Mouse (Mus musculus) midbrain, embryonic 14.5 days (tissue): ENCODE results near the gene Gm813. TPM values are rescaled to one million over a fixed set of nuclear protein-coding genes. Genes with fewer than 3 reads are reported as not detected.

Source experiments
- ATAC-seq: fragments of 200-750 bp; cut with Nextera tagmentation; 2 replicates; pipeline ENCODE4 v1.8.0; 2017; ENCODE audit warnings: moderate number of reproducible peaks, moderate library complexity; ENCODE audit not compliant: low FRiP score, low TSS enrichment
- DNase-seq: peaks from one replicate; pipeline ENCODE4 v3.0.0-alpha.2; 2015
- H3K27ac ChIP-seq: fragments of 300-500 bp; sonication (generic); replicated peaks from 2 replicates; pipeline ENCODE4 v1.5.1; 2014; ENCODE audit warnings: mild to moderate bottlenecking, low read depth, low read length, moderate library complexity
- H3K27me3 ChIP-seq: fragments of 300-500 bp; sonication (generic); 2 replicates; pipeline ENCODE4 v1.6.1; 2014; ENCODE audit warnings: low read length, control low read depth, mixed read lengths; ENCODE audit not compliant: control insufficient read depth, insufficient read depth
- H3K36me3 ChIP-seq: fragments of 300-500 bp; sonication (generic); 2 replicates; pipeline ENCODE4 v1.6.1; 2014; ENCODE audit warnings: low read length, control low read depth; ENCODE audit not compliant: control insufficient read depth, insufficient read depth
- H3K4me1 ChIP-seq: fragments of 300-500 bp; sonication (generic); 2 replicates; pipeline ENCODE4 v1.6.1; 2014; ENCODE audit warnings: mild to moderate bottlenecking, antibody characterized with exemption, low read length, control low read depth; ENCODE audit not compliant: control insufficient read depth, insufficient read depth
- H3K4me2 ChIP-seq: fragments of 300-500 bp; sonication (generic); 2 replicates; pipeline ENCODE4 v1.6.1; 2014; ENCODE audit warnings: mild to moderate bottlenecking, low read length, moderate library complexity
- H3K4me3 ChIP-seq: fragments of 300-500 bp; sonication (generic); replicated peaks from 2 replicates; pipeline ENCODE4 v1.5.1; 2014; ENCODE audit warnings: low read depth, low read length
- H3K9ac ChIP-seq: fragments of 300-500 bp; sonication (generic); replicated peaks from 2 replicates; pipeline ENCODE4 v1.6.1; 2014; ENCODE audit warnings: mild to moderate bottlenecking, low read length, moderate library complexity
- H3K9me3 ChIP-seq: fragments of 300-500 bp; sonication (generic); 2 replicates; pipeline ENCODE4 v1.6.1; 2016; ENCODE audit warnings: low read length, control low read depth, mixed read lengths; ENCODE audit not compliant: control insufficient read depth
- WGBS: fragments of 180-500 bp; shearing (Covaris S2); extraction: QIAGEN DNeasy Blood & Tissue Kit; methylation state at CpG from one replicate; pipeline ENCODE4 v1.1.7; 2014; 5-methylcytosine and 5-hydroxymethylcytosine counted together
- polyA plus RNA-seq: library from polyadenylated mRNA; unstranded; fragments of >200 nt; fragmentation: Nextera tagmentation; extraction: Ambion mirVana; gene quantifications from 2 replicates; pipeline ENCODE4 v1.2.1, GENCODE M21; 2014

Gm813 gene
- polyA plus RNA-seq, 1 experiment from 2014 or later: not detected

GRCm38 (mm10) chr16:58623944-58624343 lies 7.2 kb upstream of the Gm813 start:
- no peak for ATAC-seq
- Histone ChIP-seq H3K36me3 (no peaks in the 10 kb centered on the region), H3K9me3 (no peaks in the 10 kb centered on the region), H3K9ac (no peak overlapping the region), H3K4me3 (no peak overlapping the region), H3K27me3 (no peaks in the 10 kb centered on the region), H3K4me1 (no peaks in the 10 kb centered on the region), H3K27ac (no peak overlapping the region), H3K4me2 (no peak overlapping the region)
- DNase-seq: peak; percentile 58
- WGBS: 91% methylated on average over 6 of the region's 6 CpGs

GRCm38 (mm10) chr16:58623114-58623513 lies 6.3 kb upstream of the Gm813 start:
- Histone ChIP-seq H3K36me3 (no peaks in the 10 kb centered on the region), H3K9me3 (no peaks in the 10 kb centered on the region), H3K4me2 (no peak overlapping the region), H3K9ac (no peak overlapping the region), H3K4me1 (no peaks in the 10 kb centered on the region), H3K4me3 (no peak overlapping the region), H3K27me3 (no peaks in the 10 kb centered on the region), H3K27ac (no peak overlapping the region)
- WGBS: 83% methylated on average over 4 of the region's 4 CpGs
- ATAC-seq: no peak
- no peak for DNase-seq

- H3K27ac ChIP-seq: no peak overlapping the region
- no peak overlapping the region for H3K4me3 ChIP-seq
- DNase-seq: no peak
- no peak overlapping the region for H3K9ac ChIP-seq
- no peaks in the 10 kb centered on the region for H3K9me3 ChIP-seq
- no peak for ATAC-seq
- H3K27me3 ChIP-seq: no peaks in the 10 kb centered on the region
- no peaks in the 10 kb centered on the region for H3K36me3 ChIP-seq
- H3K4me1 ChIP-seq: no peaks in the 10 kb centered on the region
- 95% methylated on average over 3 of the region's 3 CpGs for WGBS
- H3K4me2 ChIP-seq: no peak overlapping the region
Observed at GRCm38 (mm10) chr16:58622377-58622776, 5.6 kb upstream of the Gm813 start.

GRCm38 (mm10) chr16:58617346-58617745 lies 568 bp upstream of the Gm813 start:
- H3K4me1 ChIP-seq: no peaks in the 10 kb centered on the region
- H3K9ac ChIP-seq: no peak overlapping the region
- DNase-seq (no peak), ATAC-seq (no peak)
- H3K27me3 ChIP-seq: no peaks in the 10 kb centered on the region
- H3K9me3 ChIP-seq: no peaks in the 10 kb centered on the region
- H3K36me3 ChIP-seq: no peaks in the 10 kb centered on the region
- H3K4me2 ChIP-seq: no peak overlapping the region
- no peak overlapping the region for H3K4me3 ChIP-seq
- no peak overlapping the region for H3K27ac ChIP-seq

- no peak for ATAC-seq
- no peak overlapping the region for H3K9ac ChIP-seq
- 83% methylated on average over 3 of the region's 3 CpGs for WGBS
Observed at GRCm38 (mm10) chr16:58612969-58613368, 3.8 kb downstream of the Gm813 start.

GRCm38 (mm10) chr16:58607101-58607500 lies 9.7 kb downstream of the Gm813 start:
- Histone ChIP-seq H3K9me3 (no peaks in the 10 kb centered on the region), H3K27ac (no peak overlapping the region), H3K36me3 (no peaks in the 10 kb centered on the region), H3K9ac (no peak overlapping the region), H3K4me1 (no peaks in the 10 kb centered on the region), H3K27me3 (no peaks in the 10 kb centered on the region), H3K4me3 (no peak overlapping the region), H3K4me2 (no peak overlapping the region)
- DNase-seq: no peak
- peak; percentile 58 for ATAC-seq
- WGBS: 81% methylated on average over 5 of the region's 5 CpGs

More at GRCm38 (mm10) chr16:58612969-58613368, 3.8 kb downstream of the Gm813 start:
- H3K4me1 ChIP-seq: no peaks in the 10 kb centered on the region
- H3K27me3 ChIP-seq: no peaks in the 10 kb centered on the region
- no peaks in the 10 kb centered on the region for H3K9me3 ChIP-seq
- no peak overlapping the region for H3K4me2 ChIP-seq
- H3K36me3 ChIP-seq: no peaks in the 10 kb centered on the region
- H3K27ac ChIP-seq: no peak overlapping the region
- no peak overlapping the region for H3K4me3 ChIP-seq
- DNase-seq: no peak

GRCm38 (mm10) chr16:58604680-58605079 lies 12.1 kb downstream of the Gm813 start:
- no peaks in the 10 kb centered on the region for H3K9me3 ChIP-seq
- ATAC-seq (no peak), DNase-seq (no peak)
- no peaks in the 10 kb centered on the region for H3K36me3 ChIP-seq
- H3K27me3 ChIP-seq: no peaks in the 10 kb centered on the region
- no peak overlapping the region for H3K4me2 ChIP-seq
- no peaks in the 10 kb centered on the region for H3K4me1 ChIP-seq
- H3K9ac ChIP-seq: no peak overlapping the region
- no peak overlapping the region for H3K27ac ChIP-seq
- no peak overlapping the region for H3K4me3 ChIP-seq

GRCm38 (mm10) chr16:58603831-58604230 lies 12.9 kb downstream of the Gm813 start:
- Histone ChIP-seq H3K9ac (no peak overlapping the region), H3K4me1 (no peaks in the 10 kb centered on the region), H3K36me3 (no peaks in the 10 kb centered on the region), H3K27me3 (no peaks in the 10 kb centered on the region), H3K9me3 (no peaks in the 10 kb centered on the region), H3K4me2 (no peak overlapping the region), H3K27ac (no peak overlapping the region), H3K4me3 (no peak overlapping the region)
- WGBS: 90% methylated on average over 2 of the region's 2 CpGs
- ATAC-seq (no peak), DNase-seq (no peak)

GRCm38 (mm10) chr16:58600846-58601245 lies 15.9 kb downstream of the Gm813 start:
- no peak overlapping the region for H3K4me3 ChIP-seq
- H3K36me3 ChIP-seq: no peaks in the 10 kb centered on the region
- WGBS: 89% methylated on average over 6 of the region's 6 CpGs
- ATAC-seq (no peak), DNase-seq (no peak)
- no peaks in the 10 kb centered on the region for H3K9me3 ChIP-seq
- no peak overlapping the region for H3K27ac ChIP-seq
- H3K9ac ChIP-seq: no peak overlapping the region
- H3K4me1 ChIP-seq: no peaks in the 10 kb centered on the region
- H3K4me2 ChIP-seq: no peak overlapping the region
- H3K27me3 ChIP-seq: no peaks in the 10 kb centered on the region
